Mouse (Mus musculus): ENCODE data around the gene Rab1a. TPM values are rescaled to one million over a fixed set of nuclear protein-coding genes. Genes with fewer than 3 reads are reported as not detected.
"Not testable (repeated sequence)": the region's sequence is repeated elsewhere in the genome, so short reads cannot be mapped to it uniquely, and the experiment has no call there.

Rab1a gene
- polyA plus RNA-seq, 1 experiment, result 61.5 TPM

- DNase-seq (ENCODE audit: low read depth), result no peak
Observed at GRCm38 (mm10) chr11:20217227-20217626, 16.0 kb downstream of the Rab1a start.

- DNase-seq (ENCODE audit: low read depth), result not testable (repeated sequence)
Observed at GRCm38 (mm10) chr11:20221671-20222070, 20.4 kb downstream of the Rab1a start.

GRCm38 (mm10) chr11:20224196-20224595 is 23.0 kb downstream of the Rab1a start:
- DNase-seq (ENCODE audit: low read depth), result no peak

- no peak for DNase-seq (ENCODE audit: low read depth)
Observed at GRCm38 (mm10) chr11:20225938-20226337, 24.7 kb downstream of the Rab1a start.

- DNase-seq (ENCODE audit: low read depth), result no peak
Observed at GRCm38 (mm10) chr11:20228666-20229065, 27.4 kb downstream of the Rab1a start.

- no peak for DNase-seq (ENCODE audit: low read depth)
Observed at GRCm38 (mm10) chr11:20229311-20229710, 28.1 kb downstream of the Rab1a start.

GRCm38 (mm10) chr11:20230286-20230685 is 29.1 kb downstream of the Rab1a start:
- no peak for DNase-seq (ENCODE audit: low read depth)

- no peak for DNase-seq (ENCODE audit: low read depth)
Observed at GRCm38 (mm10) chr11:20231128-20231878, 30.1 kb downstream of the Rab1a start.

- no peak for DNase-seq (ENCODE audit: low read depth)
Observed at GRCm38 (mm10) chr11:20232016-20232755, 31.0 kb downstream of the Rab1a start.

- no peak for DNase-seq (ENCODE audit: low read depth)
Observed at GRCm38 (mm10) chr11:20234233-20234632, 33.0 kb downstream of the Rab1a start.

GRCm38 (mm10) chr11:20237018-20237417 is 35.8 kb downstream of the Rab1a start:
- no peak for DNase-seq (ENCODE audit: low read depth)

GRCm38 (mm10) chr11:20237976-20238375 is 36.7 kb downstream of the Rab1a start:
- DNase-seq (ENCODE audit: low read depth), result no peak

- DNase-seq (ENCODE audit: low read depth), result no peak
Observed at GRCm38 (mm10) chr11:20239279-20239861, 38.1 kb downstream of the Rab1a start.

- no peak for DNase-seq (ENCODE audit: low read depth)
Observed at GRCm38 (mm10) chr11:20240331-20240730, 39.1 kb downstream of the Rab1a start.

GRCm38 (mm10) chr11:20241311-20241710 is 40.1 kb downstream of the Rab1a start:
- no peak for DNase-seq (ENCODE audit: low read depth)

GRCm38 (mm10) chr11:20242366-20243056 is 41.3 kb downstream of the Rab1a start:
- no peak for DNase-seq (ENCODE audit: low read depth)

- no peak for DNase-seq (ENCODE audit: low read depth)
Observed at GRCm38 (mm10) chr11:20243214-20243913, 42.1 kb downstream of the Rab1a start.

- no peak for DNase-seq (ENCODE audit: low read depth)
Observed at GRCm38 (mm10) chr11:20244336-20245290, 43.4 kb downstream of the Rab1a start.

GRCm38 (mm10) chr11:20245316-20245715 is 44.1 kb downstream of the Rab1a start:
- DNase-seq (ENCODE audit: low read depth), result no peak

- DNase-seq (ENCODE audit: low read depth), result no peak
Observed at GRCm38 (mm10) chr11:20246616-20247015, 45.4 kb downstream of the Rab1a start.
